Mouse (Mus musculus): ENCODE measurements at regions not wholly inside any gene's neighbourhood (a gene's known extent, or its start where the extent isn't known, plus 50 kb on each side); places are given as distances from the start of the nearest gene placed in this dataset.

DNA sequence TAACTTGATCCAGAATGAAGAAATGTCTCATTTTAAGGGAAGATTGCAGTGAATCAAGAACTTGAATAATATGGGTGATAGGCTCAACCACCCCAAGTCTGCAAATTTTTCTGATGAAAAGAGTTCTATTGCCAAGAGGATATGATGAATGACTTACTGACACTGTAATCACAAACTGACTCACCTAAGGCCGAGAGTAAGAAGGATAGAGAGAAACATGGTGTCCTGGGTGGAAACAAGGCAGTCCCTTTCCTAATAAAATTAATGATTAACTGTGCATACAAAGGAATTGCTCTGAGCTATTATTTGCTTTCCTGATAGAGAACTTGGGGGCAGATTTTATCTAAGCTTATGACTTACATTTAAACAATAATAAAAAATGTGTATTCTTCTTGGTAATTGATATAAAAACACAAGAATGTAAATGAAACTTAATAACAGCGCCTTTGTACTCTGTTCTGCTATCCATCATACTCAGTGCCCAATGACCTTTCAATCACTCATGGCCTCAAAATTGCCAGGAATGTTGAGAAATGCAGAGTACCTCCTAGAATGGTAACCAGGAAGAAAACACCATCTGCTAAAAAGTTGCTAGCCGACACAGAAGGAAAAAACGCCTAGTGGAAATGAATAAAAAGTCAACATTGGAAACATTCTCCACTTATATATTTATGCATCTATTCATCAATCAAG lies 606.7 kb downstream of the Efnb2 start:
- no peak for DNase-seq (ENCODE audit: low read depth)

DNA sequence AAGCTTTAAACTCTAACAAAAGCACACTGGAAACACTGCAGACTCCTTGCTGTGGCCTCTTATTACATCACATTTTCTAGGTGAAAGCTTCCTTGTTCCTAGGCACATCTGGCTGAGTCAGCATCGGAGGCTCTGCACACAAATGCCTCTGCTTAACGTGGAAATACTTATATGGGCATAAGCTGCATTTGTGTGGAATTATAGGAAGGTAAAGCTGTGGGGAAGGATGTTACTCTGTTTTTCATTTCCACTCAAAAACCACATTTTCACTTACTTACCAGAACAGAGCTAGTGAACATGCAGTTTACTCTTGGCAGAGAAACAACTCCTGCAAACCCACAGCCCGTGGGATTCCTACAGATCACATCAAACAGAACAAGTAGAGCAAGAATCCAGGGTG lies 609.9 kb downstream of the Efnb2 start:
- no peak for DNase-seq (ENCODE audit: low read depth)

DNA sequence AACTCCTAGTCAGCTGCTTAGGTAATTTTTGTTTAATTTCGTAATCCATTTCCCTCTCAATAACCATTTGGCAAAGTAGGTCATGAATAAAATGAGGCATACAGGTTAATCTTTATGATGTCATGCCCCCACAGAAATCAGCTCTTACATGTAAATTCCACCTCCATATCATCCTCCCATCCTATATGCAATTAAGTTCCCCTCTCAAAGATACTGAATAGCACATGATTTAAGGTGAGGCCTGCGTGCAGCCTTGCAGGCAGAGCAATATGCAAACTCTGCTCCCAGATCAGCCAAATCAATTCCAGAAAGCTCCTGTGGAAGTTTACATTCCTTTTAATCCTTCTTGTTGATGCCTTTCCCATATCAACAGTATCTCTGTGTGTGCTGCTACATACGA lies 610.3 kb downstream of the Efnb2 start:
- DNase-seq (ENCODE audit: low read depth) = no peak

DNA sequence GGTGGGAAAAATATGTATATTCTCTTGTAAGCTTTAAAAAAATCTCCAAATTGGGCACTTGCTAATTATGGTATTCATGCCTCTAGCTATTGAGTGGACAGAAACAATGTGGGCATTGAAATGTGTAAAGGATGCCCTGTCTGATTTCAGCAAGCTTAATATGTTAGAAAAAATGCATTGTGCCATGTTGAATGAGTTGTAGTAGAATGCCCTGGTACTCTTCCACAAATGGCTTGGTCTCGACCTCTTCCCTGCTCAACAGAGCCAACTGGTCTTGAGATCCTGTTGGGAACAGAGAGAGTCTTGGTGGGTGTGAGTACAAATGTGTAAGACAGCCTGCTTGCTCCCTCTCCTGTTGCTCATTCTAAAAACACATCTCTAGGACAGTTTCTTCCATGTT lies 616.1 kb downstream of the Efnb2 start:
- DNase-seq (ENCODE audit: low read depth) = no peak

DNA sequence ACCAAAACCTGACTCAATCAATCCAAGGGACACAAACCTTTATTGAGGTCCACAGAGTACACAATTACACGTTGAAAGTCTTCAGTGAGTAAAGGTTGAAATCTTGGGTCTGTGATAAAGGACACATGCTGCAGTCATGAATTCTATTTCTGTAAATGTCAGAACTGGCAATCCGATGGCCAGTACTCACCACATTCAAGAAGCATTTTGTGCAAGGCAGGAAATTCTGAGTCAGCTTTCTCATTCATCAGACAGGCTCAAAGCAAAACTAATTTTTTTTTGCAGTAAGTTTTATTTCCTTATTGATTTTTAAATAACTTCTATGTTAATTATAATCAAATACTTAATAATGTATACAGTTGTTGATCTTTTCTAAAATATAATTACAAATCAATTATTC lies 616.7 kb downstream of the Efnb2 start:
- no peak for DNase-seq (ENCODE audit: low read depth)

DNA sequence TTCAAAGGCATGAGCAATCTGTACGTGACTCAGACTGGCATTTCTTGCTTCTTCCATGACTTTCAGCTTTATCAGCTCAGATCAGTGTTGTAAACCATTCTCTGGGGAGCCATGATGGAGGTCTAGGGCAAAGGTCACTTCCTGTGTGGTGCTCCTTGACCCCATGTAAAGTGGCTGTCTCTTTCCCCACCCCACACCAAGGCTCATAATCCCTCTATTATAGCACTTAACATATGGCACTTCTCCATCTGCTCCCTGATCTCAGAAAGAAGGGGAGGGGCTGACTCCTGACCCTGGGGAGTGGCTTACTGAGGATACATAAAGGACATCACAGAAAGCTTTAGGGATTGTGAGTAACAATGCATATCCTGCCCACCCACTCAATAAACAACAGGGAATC lies 623.1 kb downstream of the Efnb2 start:
- no peak for DNase-seq (ENCODE audit: low read depth)

DNA sequence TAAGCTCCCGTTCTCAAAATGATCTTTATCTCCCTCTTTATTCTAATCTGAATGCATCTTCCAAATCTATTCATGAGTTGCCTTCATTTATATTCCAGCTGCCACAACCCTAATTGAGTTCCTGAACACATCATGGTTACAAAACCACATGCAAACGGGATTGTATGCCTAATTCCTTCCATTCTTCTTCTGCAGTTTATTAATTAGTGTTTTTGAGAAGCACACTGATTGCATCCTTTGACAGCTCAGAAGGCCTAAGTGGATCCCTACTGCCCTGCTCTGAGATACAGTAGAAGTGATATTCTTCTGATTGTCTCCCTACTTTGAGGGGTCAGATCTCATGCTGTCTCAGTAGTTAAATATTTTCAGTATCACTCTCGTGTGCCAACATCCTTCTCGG lies 649.9 kb downstream of the Efnb2 start:
- DNase-seq (ENCODE audit: low read depth) = no peak

DNA sequence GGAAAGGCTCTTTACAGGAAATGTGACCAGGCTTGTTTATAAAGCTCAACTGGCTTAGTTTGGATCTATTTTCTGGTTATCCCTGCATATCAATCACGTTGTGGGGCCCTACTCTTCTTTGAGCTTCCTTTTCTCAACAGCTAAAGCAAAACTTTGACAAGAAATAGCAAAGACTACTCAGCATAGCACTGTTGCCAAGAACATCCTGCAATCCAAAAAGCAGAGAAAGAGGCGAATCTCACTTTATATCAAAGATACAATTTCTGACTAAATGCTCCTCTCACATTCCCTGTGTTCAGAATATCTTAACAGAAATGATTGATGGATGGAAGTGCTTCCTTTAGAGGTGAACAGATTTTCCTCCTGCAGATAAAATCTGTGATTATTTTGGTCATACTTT lies 666.1 kb downstream of the Efnb2 start:
- no peak for DNase-seq (ENCODE audit: low read depth)

DNA sequence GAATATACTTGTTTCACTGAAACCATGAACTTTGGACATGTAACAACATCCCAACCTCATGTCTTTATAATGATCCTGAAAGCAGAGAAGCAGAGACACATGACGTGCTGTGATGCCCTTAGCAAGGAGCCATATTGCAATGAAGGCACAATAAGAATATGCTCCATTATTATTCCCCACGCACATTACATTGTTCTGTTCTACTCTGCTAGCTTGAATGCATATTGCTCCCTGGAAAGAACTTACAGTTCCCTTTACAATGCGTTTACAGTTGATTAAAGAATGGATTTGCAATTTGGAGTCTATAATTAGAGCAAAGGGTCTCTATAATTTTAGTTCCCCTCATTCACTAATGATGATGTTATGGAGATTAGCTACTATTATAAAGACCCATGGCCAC lies 672.2 kb downstream of the Efnb2 start:
- no peak for DNase-seq (ENCODE audit: low read depth)

DNA sequence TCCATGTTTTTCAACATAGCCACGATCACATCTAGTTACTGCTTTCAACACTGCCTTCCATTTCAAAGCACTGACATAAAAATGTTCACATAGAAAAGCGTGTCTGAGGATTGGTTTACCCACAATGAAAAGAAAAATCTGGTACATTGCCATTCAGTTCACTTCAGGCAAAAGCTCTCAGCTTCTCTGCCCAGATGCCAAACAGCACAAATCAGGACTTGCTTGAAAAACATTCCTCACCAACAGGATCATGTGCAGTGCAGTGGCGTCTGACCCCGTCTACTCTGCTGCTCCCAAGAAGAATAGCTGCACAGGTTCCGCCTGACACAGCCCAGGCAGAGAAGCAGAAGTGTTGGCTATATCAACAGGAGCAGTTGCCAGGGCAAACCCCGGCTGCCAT lies 684.0 kb downstream of the Efnb2 start:
- no peak for DNase-seq (ENCODE audit: low read depth)

DNA sequence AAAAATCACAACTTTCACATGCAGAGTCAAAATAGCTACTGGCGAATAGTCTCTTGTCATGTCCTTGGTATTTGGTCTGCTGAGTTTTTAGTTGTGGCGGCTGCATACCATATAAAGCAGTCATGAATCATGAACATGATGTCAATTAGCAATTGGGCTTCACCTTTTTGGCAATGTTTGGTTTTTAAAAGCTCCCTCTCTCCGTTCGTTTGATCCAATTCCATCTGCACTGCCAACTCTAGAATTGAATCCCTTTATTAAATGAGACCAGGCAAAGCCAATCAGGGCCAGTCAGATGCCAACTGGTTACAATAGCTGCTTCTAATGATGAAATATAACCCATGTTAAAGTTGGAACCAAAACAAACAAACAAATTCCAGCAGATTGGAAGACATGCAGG lies 687.3 kb downstream of the Efnb2 start:
- no peak for DNase-seq (ENCODE audit: low read depth)

DNA sequence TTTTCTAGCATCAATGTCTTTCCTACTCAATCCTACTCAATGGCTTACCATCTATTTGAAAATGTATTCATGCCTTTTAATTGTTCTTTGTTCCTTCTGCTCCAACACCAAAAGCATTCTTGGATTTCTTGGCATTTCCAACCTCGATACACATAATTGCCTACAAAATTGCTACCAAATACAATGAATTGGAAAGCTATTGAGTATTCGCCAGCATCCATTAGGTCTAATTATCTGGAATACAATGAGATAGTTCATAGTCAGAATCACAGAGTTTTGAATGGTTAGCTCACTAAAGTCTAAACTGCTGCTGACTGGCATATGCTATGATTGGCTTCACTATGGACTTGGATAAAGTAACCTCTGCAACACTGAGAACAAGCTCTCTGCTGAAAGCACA lies 696.8 kb downstream of the Efnb2 start:
- no peak for DNase-seq (ENCODE audit: low read depth)

DNA sequence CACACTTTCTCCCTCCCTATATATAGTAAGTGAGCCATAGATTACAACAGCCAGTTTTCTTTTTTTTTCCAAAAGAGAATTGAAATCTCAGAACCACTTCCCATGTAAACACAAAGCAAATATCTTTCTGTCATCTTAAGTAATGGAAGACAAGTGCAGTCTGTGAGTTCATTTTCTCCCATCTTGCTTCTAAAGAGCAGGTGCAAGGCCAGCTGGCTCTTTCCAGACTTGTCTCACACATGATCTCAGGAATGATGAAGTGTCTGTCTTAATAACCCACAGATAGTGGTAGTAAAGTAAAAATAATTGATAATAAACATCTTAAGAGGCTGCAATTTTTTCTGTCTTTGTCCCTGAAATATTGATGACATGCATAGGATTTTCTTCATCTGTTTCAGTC lies 704.3 kb downstream of the Efnb2 start:
- no peak for DNase-seq (ENCODE audit: low read depth)

DNA sequence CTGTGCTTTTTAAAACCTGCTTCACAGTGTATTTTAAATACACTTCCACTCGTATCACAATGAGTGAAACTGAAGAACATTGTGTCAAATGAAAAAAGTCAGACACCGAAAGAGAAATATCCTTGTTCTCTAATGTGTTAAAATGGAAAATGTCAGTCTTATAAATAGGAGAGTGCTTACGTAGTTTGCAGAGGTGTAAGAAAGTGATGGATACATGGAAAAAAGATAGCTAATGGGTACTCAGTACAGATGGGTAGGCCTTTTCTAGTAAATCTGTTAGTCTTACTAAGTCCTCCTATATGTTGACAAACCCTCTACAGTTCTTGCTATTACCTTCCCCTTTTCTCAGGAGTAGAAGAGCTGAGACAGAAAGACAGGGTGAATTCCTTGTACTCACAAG lies 706.2 kb downstream of the Efnb2 start:
- DNase-seq (ENCODE audit: low read depth) = no peak

DNA sequence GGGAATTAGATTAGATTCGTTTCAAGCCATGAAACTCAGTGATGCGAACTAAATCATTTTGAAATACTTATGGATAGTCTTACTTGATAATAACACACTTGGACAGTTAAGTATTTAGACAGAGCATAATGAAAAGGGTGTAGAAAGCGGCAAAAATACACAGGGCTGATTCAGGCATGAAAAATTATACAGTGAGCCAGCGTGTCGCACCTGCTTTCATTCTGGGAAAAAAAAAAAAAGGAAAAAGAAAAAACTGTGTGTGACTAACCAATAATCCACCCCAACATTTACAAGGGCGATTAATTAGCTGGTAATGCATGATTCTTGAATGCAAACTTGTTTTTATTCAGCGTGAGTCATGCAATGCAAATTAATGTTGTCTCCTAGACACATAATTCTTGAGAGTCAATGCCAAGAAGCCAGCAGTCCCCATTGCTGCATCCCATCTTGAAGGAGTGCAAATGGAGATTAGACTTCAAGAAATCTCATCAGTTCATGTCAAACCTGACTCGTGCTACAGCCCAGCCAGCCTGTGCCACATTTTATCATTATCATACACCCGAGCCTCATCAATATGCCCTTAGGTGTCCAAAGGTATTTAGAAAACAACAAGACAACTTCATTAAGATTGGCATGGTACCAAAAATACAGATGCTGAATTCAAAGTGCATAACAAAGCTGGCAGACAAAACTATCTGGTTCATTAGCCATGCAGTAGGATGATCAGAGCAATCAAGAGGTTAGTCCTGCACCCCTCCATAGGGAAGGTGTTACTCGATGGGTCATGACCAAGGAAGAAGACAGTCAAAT lies 714.9 kb downstream of the Efnb2 start:
- DNase-seq (ENCODE audit: low read depth) = no peak

DNA sequence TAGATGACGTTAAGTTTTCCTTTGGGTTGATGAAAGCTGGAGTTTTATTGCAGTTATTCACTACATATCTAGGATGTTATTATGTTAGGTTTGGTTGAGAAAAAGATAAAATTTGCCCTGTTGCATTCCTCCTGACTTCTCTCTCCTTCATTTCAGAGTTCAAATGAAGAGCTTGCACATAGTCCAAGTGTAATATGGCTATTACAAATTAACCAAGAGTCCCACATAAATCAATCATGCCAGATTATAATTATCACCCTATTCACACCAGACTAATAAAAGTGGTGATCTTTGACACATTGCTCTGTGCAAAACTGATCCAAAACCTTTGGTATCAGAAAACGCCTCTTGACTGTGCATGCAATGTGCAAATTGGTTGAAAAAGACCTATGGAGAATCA lies 724.4 kb downstream of the Efnb2 start:
- no peak for DNase-seq (ENCODE audit: low read depth)

DNA sequence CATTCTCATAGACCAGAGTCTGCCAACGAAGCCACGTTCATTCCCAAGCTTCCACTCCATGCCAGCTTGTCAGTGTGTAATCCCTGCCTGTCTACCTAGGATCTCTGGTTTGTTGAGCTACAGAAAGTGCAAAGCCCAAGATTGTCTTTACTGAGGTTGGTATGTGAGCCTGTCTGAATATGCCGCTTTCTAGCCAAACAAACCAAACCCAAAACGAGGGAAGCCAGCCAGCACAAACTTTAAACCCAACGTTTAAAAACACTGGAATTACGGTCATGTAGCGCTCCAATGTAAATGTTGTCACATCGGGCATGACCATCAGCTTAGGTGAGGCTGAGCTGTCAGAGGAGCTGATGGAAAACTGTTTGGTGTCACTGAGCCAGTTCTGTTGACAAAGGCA lies 741.6 kb downstream of the Efnb2 start:
- no peak for DNase-seq (ENCODE audit: low read depth)

DNA sequence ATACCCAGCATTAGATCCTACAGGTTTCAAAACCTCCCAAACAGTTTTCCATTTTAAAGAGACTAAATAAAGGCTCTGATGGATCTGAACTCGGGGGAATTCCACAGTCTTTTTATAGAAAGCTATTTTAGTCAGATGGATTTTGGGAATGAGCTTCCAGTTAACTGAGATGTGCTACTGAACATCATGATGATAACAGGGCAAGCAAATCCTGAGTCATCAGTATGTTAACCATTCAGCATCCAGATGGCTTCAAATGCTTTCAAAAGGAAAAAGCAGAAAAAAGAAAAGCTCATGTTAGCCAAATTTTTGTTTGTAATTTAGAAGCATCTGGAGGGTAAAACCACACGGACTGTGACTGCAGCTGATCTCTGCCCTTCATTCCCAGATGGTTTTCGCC lies 766.7 kb downstream of the Efnb2 start:
- DNase-seq (ENCODE audit: low read depth) = no peak

DNA sequence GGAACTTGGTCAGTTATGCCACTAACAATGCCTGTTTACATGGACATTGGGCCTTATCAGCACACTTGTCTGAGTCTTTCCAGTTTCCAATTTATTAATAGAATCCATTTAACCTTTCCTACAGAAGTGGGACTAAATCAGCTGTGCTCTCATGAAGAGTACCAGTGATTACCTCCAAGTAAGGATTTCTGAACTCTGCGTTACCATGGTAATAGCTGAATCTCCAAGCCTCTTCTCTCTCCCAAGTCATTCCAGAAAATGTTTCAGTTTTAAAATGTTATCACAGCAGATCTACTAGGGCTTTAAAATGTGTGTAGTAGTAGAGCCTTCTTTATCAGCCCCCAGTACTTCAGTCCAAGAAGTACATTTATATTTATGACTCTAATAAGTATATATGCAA lies 807.9 kb downstream of the Efnb2 start:
- DNase-seq (ENCODE audit: low read depth) = no peak

DNA sequence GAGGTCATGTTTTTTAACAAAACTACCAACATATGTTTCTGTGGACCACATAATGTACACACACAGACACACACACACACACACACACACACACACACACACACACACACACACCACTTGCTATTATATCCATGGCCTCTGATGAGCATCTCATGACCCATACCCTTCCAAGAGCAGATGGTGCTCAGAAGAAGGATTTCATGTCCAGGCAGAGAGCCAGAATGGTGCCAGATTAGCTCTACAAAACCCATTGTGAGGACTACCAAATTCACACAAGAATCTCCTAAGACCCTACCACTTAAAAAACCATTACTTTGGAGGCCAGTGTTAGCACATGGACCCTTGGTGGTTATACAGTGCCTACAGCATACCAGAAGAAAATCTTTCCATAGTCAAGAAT lies 810.5 kb downstream of the Efnb2 start:
- DNase-seq (ENCODE audit: low read depth) = no peak

DNA sequence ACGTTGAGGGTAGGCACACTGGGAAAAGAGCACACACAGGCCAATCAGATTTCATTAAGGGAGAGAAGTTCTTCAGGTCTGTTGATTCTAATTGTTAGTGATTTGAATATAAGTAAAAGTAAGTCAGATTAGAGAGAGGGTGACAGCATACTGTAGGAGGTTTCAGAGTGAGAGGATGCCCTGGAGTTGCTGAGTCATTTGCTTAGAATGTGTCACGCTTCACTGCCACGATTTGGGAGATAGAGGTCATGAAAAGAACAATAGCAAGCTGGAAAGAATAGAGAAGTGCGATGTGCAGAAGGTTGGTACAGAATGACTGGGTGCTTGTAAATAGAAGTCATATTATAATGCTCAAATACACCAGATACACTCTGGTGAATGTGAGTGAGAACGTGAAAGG lies 829.1 kb downstream of the Efnb2 start:
- DNase-seq (ENCODE audit: low read depth) = no peak

DNA sequence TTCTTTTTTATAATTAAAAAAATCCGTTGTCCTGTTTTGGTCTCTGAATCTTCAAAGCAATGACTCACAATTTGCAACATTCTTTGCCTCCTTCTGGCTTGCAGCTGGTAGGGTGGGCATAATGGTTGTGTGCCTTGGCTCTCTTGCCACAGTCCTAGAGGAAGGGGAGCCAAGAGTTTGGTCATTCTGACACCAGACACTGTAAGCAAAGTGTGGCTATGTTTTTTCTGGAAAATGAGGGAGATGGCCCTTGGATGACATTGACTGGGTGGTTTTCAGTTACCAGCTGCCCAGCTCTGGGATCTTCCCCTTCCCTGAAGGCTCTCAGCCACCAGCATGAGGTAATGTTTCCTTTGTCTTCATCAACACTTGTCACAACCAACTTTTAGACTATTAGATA lies 833.2 kb downstream of the Efnb2 start:
- no peak for DNase-seq (ENCODE audit: low read depth)

DNA sequence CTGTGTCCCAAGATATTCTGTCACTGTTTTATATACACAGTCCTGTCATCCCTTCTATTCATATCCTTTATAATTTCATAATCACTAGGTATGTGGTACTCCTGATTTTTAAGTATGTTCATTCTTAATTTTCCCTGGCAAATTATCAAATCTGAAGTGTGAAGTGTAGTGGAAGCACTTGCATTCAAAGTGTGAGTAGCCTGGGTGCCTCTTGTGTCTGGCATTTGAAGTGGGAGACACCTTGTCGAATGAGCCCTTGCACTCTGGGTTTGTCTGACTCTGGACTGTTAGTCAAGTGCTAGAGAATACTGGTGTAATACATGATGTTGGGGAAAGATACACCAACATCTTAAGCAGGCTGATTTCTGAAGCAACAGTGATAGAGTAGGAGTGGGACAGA lies 852.6 kb downstream of the Efnb2 start:
- no peak for DNase-seq (ENCODE audit: low read depth)

DNA sequence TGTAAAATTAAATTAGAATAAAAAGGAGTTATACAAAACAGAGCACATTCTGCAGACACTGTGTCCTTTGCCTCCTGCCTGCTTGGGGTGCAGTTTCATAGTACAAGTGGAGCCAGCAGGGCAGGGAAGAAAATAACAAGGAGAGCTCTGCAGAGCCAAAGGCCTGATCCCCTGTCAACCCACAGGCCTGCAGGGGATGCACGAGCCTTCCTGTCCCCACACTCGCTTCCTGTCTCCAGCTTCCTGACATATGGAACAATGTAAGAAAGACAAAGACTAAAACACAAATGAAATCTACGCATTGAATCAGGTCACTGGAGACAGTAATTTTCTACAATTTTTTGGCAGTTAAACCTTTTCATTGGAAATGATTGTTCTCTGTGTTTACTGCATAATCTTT lies 861.8 kb downstream of the Efnb2 start:
- no peak for DNase-seq (ENCODE audit: low read depth)
